Mouse (Mus musculus) CH12.LX (cell line): ENCODE measurements around the gene Gm37240. TPM values are rescaled to one million over a fixed set of nuclear protein-coding genes. Genes with fewer than 3 reads are reported as not detected.
A peak's percentile ranks its signal among the peaks of the same experiment; 100 is the strongest.

Experiments
- DNase-seq: peaks from one replicate; pipeline ENCODE4 v3.0.0-alpha.2; 2013; ENCODE audit errors: extremely low read depth
- H3K27ac ChIP-seq: 2 replicates; pipeline ENCODE4 v1.5.1; 2012; ENCODE audit warnings: low read depth, mild to moderate bottlenecking, control low read depth, moderate library complexity; ENCODE audit not compliant: insufficient read depth
- H3K27me3 ChIP-seq: replicated peaks from 2 replicates; pipeline ENCODE3; 2012; ENCODE audit warnings: inconsistent platforms
- H3K36me3 ChIP-seq, 2 experiments: replicated peaks in 1 of 2; 2 replicates each; pipeline versions ENCODE3 to v1.6.1; 2012; ENCODE audit warnings: inconsistent platforms in 1 of 2, low read length in 1 of 2, mild to moderate bottlenecking in 1 of 2, mixed read lengths in 1 of 2, moderate library complexity in 1 of 2; ENCODE audit not compliant: control insufficient read depth in 1 of 2, insufficient read depth in 1 of 2
- H3K4me1 ChIP-seq, 2 experiments: 2 replicates each; pipeline ENCODE4 v1.6.1; 2012; ENCODE audit warnings: inconsistent platforms in 1 of 2, moderate library complexity in 1 of 2; ENCODE audit not compliant: insufficient read depth in 2 of 2, control insufficient read depth in 1 of 2
- H3K4me2 ChIP-seq: 2 replicates; pipeline ENCODE4 v1.6.1; 2012; ENCODE audit warnings: low read depth, mild to moderate bottlenecking, control low read depth; ENCODE audit not compliant: poor library complexity, insufficient read depth, severe bottlenecking
- H3K4me3 ChIP-seq, 3 experiments: fragments of 150-350 bp in 1 of 3; sonication (generic) in 1 of 3; replicated peaks in 1 of 3; 2 replicates each; pipeline versions ENCODE3 to v1.5.1; 2011 to 2012; ENCODE audit warnings: low read depth in 2 of 3, low read length in 2 of 3, mild to moderate bottlenecking in 2 of 3, moderate library complexity in 2 of 3, control low read depth in 1 of 3, improper control_type of control experiment in 1 of 3, inconsistent platforms in 1 of 3, mixed read lengths in 1 of 3; ENCODE audit not compliant: poor library complexity in 1 of 3
- H3K79me2 ChIP-seq: replicated peaks from 2 replicates; pipeline ENCODE4 v1.6.1; 2012; ENCODE audit warnings: mild to moderate bottlenecking, moderate library complexity; ENCODE audit not compliant: control insufficient read depth, poor library complexity, insufficient read depth, severe bottlenecking; ENCODE audit errors: extremely low read depth
- H3K9ac ChIP-seq: 2 replicates; pipeline ENCODE4 v1.6.1; 2012; ENCODE audit warnings: low read depth, mild to moderate bottlenecking, control low read depth, moderate library complexity; ENCODE audit not compliant: insufficient read depth
- H3K9me3 ChIP-seq: replicated peaks from 2 replicates; pipeline ENCODE3; 2012; ENCODE audit warnings: low read length, inconsistent platforms, mixed read lengths
- CHD1 ChIP-seq: IDR thresholded peaks from 2 replicates; pipeline ENCODE4 v1.6.1; 2012; ENCODE audit warnings: low read depth, low read length, improper control_type of control experiment, inconsistent platforms
- CHD2 ChIP-seq: IDR thresholded peaks from 2 replicates; pipeline ENCODE4 v1.6.1; 2011; ENCODE audit warnings: low read length, improper control_type of control experiment
- E2F4 ChIP-seq: IDR thresholded peaks from 2 replicates; pipeline ENCODE4 v1.6.1; 2011; ENCODE audit warnings: low read depth, low read length, improper control_type of control experiment; ENCODE audit not compliant: insufficient replicate concordance
- HCFC1 ChIP-seq: IDR thresholded peaks from 2 replicates; pipeline ENCODE4 v1.6.1; 2012; ENCODE audit warnings: low read depth, mild to moderate bottlenecking, inconsistent platforms, low read length, improper control_type of control experiment
- JUN ChIP-seq: IDR thresholded peaks from 2 replicates; pipeline ENCODE4 v1.6.1; 2011; ENCODE audit warnings: low read depth, mild to moderate bottlenecking, low read length, improper control_type of control experiment, moderate library complexity; ENCODE audit not compliant: insufficient read depth
- JUND ChIP-seq: conservative IDR thresholded peaks from 2 replicates; pipeline ENCODE4 v1.6.1; 2011; ENCODE audit warnings: low read depth, low read length, improper control_type of control experiment
- MAZ ChIP-seq: IDR thresholded peaks from 2 replicates; pipeline ENCODE4 v1.6.1; 2012; ENCODE audit warnings: low read depth, mild to moderate bottlenecking, inconsistent platforms, low read length, improper control_type of control experiment, moderate library complexity
- MXI1 ChIP-seq: IDR thresholded peaks from 2 replicates; pipeline ENCODE4 v1.6.1; 2011; ENCODE audit warnings: mild to moderate bottlenecking, low read depth, low read length, improper control_type of control experiment
- POLR2A ChIP-seq: IDR thresholded peaks from 2 replicates; pipeline ENCODE4 v1.6.1; 2011; ENCODE audit warnings: low read depth, mild to moderate bottlenecking, improper control_type of control experiment, low read length
- TBP ChIP-seq: conservative IDR thresholded peaks from 2 replicates; pipeline ENCODE4 v1.6.1; 2011; ENCODE audit warnings: low read depth, low read length, improper control_type of control experiment
- TCF12 ChIP-seq: IDR thresholded peaks from 2 replicates; pipeline ENCODE4 v1.6.1; 2014; ENCODE audit warnings: low read depth, mild to moderate bottlenecking, inconsistent platforms, low read length, improper control_type of control experiment
- dilution Hi-C: fragments of 300-500 bp; cut with MboI; formaldehyde crosslinking; loops from 2 replicates; pipeline ENCODE4 v1.14.3; 2020; ENCODE audit warnings: low sequenced_read_pairs; ENCODE audit not compliant: extremely low pct_unique_long_range_greater_than_20kb, extremely low pct_ligation_motif_present
- in situ Hi-C: fragments of 300-500 bp; cut with MboI; formaldehyde crosslinking; loops from 3 replicates; pipeline ENCODE4 v1.14.3; 2019; ENCODE audit warnings: low sequenced_read_pairs, low pct_ligation_motif_present, low pct_unique_long_range_greater_than_20kb, mixed read lengths
- polyA plus RNA-seq: library from polyadenylated mRNA; unstranded; fragments of >175 nt; gene quantifications from 2 replicates; pipeline ENCODE4 v1.2.1, GENCODE M21; 2012; ENCODE audit warnings: low read depth; ENCODE audit not compliant: insufficient read length
- total RNA-seq, 2 experiments: library from RNA; depleted of rRNA; stranded (reverse); fragments of 300-350 nt in 1 of 2; fragments of >200 nt in 1 of 2; gene quantifications; 2 replicates each; pipeline ENCODE4 v1.2.3; 2012 to 2014

The Gm37240 gene
- total and polyA plus RNA-seq, 3 experiments = 0.08 to 0.19 (median 0.14) TPM

DNA sequence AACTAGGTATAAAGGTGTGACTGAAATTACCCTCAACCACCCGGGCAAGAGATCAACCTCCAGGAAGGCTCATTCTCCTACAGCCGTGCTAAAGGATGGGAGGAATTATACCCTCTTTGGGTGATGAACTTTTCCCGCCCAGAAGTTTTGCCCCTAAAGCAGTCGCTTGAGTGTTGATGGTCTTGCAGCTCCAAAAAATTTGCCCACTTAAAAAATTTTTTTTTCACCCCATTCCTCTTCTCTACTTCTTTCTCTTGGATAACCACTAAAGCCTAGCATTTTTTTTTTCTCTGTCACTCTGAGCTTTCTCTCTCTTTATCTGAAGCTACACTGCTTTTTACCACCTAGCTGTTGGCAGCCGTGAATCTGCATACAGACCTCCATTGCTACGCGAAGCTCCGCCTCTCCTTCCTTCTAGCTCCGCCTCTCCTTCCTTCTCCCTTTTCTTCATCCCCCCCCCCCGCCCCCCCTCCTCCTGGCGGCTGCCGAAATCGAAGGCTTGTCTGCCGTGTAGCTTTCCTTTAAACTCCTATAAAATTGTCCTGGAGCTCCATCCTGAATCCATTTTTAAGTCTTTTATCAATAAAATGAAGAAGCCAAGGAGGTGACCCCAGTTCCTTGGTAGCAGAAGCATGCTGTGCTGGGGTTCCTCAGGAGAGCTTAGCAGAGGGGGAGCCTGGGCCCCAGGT, 1233.6 kb downstream of the Gm37240 start:
- Histone ChIP-seq H3K9ac (peak overlapping the region; percentile 72), H3K9me3 (peaks cover 12% of the 10 kb centered on the region), H3K27me3 (no peaks in the 10 kb centered on the region), H3K4me3 (peak overlapping the region; percentile 48 to 58 (median 55)), H3K27ac (peak overlapping the region; percentile 99), H3K36me3 (peaks cover 5 to 6% of the 10 kb centered on the region in 2 experiments), H3K4me2 (peak overlapping the region; percentile 98), H3K79me2 (peaks cover 15% of the 10 kb centered on the region), H3K4me1 (peaks cover 9 to 33% of the 10 kb centered on the region in 2 experiments)
- DNase-seq = peak; percentile 84
- dilution Hi-C loops = no loop called here
- in situ Hi-C loops = loop anchor here (5.0 to 25.0 kb wide), 2 partner anchors 34 to 316 kb away; no protein-coding TSS in a partner anchor
- 0 out of 2 replicates have a peak, but pooled peaks have one; percentile 12 for TF ChIP-seq MAZ
- 0 out of 2 replicates have a peak, but pooled peaks have one; percentile 19 for TF ChIP-seq CHD1
- no peak for TF ChIP-seq MXI1
- 0 out of 2 replicates have a peak, but pooled peaks have one; percentile 16 for TF ChIP-seq E2F4
- TF ChIP-seq CHD2 = peak; percentile 36; the same call in 1 of the 2 replicates
- TF ChIP-seq TBP = 0 out of 2 replicates have a peak, but pooled peaks have one; percentile 39
- TF ChIP-seq TCF12 = no peak

DNA sequence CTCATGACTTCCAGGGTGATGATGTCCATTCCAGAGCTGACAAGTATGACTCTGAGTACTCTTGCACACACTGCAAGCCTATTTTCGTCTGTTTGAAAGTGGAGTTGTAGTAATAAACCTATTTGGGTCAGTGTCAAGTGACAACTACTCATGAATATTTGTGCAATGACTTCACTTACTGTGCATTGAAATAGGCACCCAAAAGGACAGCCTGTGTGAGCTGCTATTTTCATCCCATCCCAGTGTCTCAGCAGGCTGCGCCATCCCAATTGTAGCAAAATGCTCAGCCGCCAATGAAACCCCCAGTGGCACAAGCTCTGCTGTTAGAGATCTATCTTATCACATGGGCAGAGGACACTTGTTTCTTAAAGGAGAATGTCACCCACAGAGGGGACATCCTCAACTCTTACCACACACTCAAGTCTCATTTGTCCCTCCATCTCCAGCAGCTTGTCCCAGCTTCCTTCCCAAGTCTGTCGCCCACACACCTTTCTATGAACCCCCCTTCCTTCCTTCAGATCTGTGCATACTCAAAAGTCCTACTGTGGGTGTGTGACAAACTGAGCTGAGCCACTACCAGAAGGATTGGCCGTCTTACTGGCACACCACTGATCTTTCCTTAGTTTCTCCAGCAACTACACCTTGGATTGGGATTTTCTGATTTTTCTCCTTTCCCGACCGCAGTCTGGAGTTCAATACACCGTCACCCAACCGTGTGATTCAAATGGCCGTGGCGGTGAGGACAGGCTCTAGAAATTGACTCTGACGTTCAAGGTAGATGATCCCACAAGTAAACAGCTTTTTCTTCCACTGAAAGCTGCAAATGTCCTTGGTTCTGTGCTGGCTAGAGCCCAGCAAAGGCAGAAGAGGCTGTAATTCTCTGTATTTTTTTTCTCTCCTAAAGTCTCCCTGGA, 1234.4 kb downstream of the Gm37240 start:
- H3K27ac ChIP-seq = no peak overlapping the region
- H3K9me3 ChIP-seq = peaks cover 7% of the 10 kb centered on the region
- DNase-seq = no peak
- no peak overlapping the region for H3K4me3 ChIP-seq
- H3K27me3 ChIP-seq = no peaks in the 10 kb centered on the region
- peak overlapping the region; percentile 72; the same call in 1 of the 2 replicates for H3K9ac ChIP-seq
- dilution Hi-C loops (no loop called here), in situ Hi-C loops (loop anchor here (5.0 to 25.0 kb wide), 2 partner anchors 34 to 316 kb away; no protein-coding TSS in a partner anchor)
- peak overlapping the region; percentile 98 for H3K4me2 ChIP-seq
- H3K79me2 ChIP-seq = peaks cover 8% of the 10 kb centered on the region
- H3K36me3 ChIP-seq = no peaks in the 10 kb centered on the region
- H3K4me1 ChIP-seq = peaks cover 6 to 31% of the 10 kb centered on the region in 2 experiments; a peak in 3 of 4 replicates
- no peak for TF ChIP-seq MXI1
- no peak for TF ChIP-seq JUND
- no peak for TF ChIP-seq JUN
- TF ChIP-seq POLR2A = no peak
- no peak for TF ChIP-seq HCFC1
